Mouse (Mus musculus): ENCODE results near the gene S1pr4. TPM values are rescaled to one million over a fixed set of nuclear protein-coding genes. Genes with fewer than 3 reads are reported as not detected.

S1pr4 gene
- polyA plus RNA-seq, 1 experiment from 2014 or later, result 4.1 TPM

- peaks cover 55% of the 10 kb centered on the region for H3K4me1 ChIP-seq (replicated peaks)
- H3K27ac ChIP-seq (replicated peaks), result peak overlapping the region; percentile 58
- H3K9ac ChIP-seq, result no peak overlapping the region
- H3K4me3 ChIP-seq (replicated peaks), result no peak overlapping the region
- H3K4me2 ChIP-seq, result peak overlapping the region; percentile 24
- ATAC-seq (ENCODE audit: insufficient read depth), result peak; percentile 76
- 8% methylated on average over 6 of the region's 6 CpGs for WGBS (ENCODE audit: insufficient replicate concordance)
- no peaks in the 10 kb centered on the region for H3K9me3 ChIP-seq (replicated peaks)
- H3K36me3 ChIP-seq (replicated peaks), result peaks cover 3% of the 10 kb centered on the region; the same call in 1 of the 2 replicates
- H3K27me3 ChIP-seq, result 0 out of 2 replicates have a peak, but pooled peaks cover 4% of the 10 kb centered on the region
These were observed 19.5 kb upstream of the S1pr4 start for GRCm38 (mm10) chr10:81519227-81519977.

- 17% methylated on average over 4 of the region's 4 CpGs for WGBS (ENCODE audit: insufficient replicate concordance)
- Histone ChIP-seq H3K4me2 (0 out of 2 replicates have a peak overlapping the region, but pooled peaks have one; percentile 24), H3K9me3 (replicated peaks) (no peaks in the 10 kb centered on the region), H3K36me3 (replicated peaks) (peaks cover 11% of the 10 kb centered on the region), H3K27me3 (0 out of 2 replicates have a peak, but pooled peaks cover 4% of the 10 kb centered on the region), H3K27ac (replicated peaks) (0 out of 2 replicates have a peak overlapping the region, but pooled peaks have one; percentile 58), H3K9ac (no peak overlapping the region), H3K4me3 (replicated peaks) (no peak overlapping the region), H3K4me1 (replicated peaks) (peaks cover 46% of the 10 kb centered on the region)
- ATAC-seq (ENCODE audit: insufficient read depth), result no peak
These were observed 18.6 kb upstream of the S1pr4 start for GRCm38 (mm10) chr10:81518546-81518945.

- H3K27ac ChIP-seq (replicated peaks), result 0 out of 2 replicates have a peak overlapping the region, but pooled peaks have one; percentile 24
These were observed 17.3 kb upstream of the S1pr4 start for GRCm38 (mm10) chr10:81517227-81517626.

GRCm38 (mm10) chr10:81513798-81514197 is 13.9 kb upstream of the S1pr4 start:
- 74% methylated on average over 5 of the region's 5 CpGs for WGBS (ENCODE audit: insufficient replicate concordance)
- Histone ChIP-seq H3K27me3 (no peaks in the 10 kb centered on the region), H3K9ac (no peak overlapping the region), H3K9me3 (replicated peaks) (no peaks in the 10 kb centered on the region), H3K36me3 (replicated peaks) (peaks cover 12% of the 10 kb centered on the region), H3K27ac (replicated peaks) (no peak overlapping the region), H3K4me3 (replicated peaks) (no peak overlapping the region), H3K4me2 (no peak overlapping the region), H3K4me1 (replicated peaks) (peaks cover 19% of the 10 kb centered on the region)
- ATAC-seq (ENCODE audit: insufficient read depth), result no peak

More at GRCm38 (mm10) chr10:81517227-81517626, 17.3 kb upstream of the S1pr4 start:
- H3K4me2 ChIP-seq, result no peak overlapping the region
- WGBS (ENCODE audit: insufficient replicate concordance), result 51% methylated on average over 8 of the region's 8 CpGs
- H3K9me3 ChIP-seq (replicated peaks), result no peaks in the 10 kb centered on the region
- H3K4me3 ChIP-seq (replicated peaks), result no peak overlapping the region
- H3K4me1 ChIP-seq (replicated peaks), result peaks cover 38% of the 10 kb centered on the region
- H3K27me3 ChIP-seq, result 0 out of 2 replicates have a peak, but pooled peaks cover 4% of the 10 kb centered on the region
- no peak overlapping the region for H3K9ac ChIP-seq
- H3K36me3 ChIP-seq (replicated peaks), result peaks cover 12% of the 10 kb centered on the region
- ATAC-seq (ENCODE audit: insufficient read depth), result no peak

GRCm38 (mm10) chr10:81510246-81510810 is 10.4 kb upstream of the S1pr4 start:
- Histone ChIP-seq H3K9ac (no peak overlapping the region), H3K36me3 (replicated peaks) (peaks cover 14% of the 10 kb centered on the region), H3K4me1 (replicated peaks) (0 out of 2 replicates have a peak, but pooled peaks cover 8% of the 10 kb centered on the region), H3K27ac (replicated peaks) (no peak overlapping the region), H3K4me2 (no peak overlapping the region), H3K27me3 (no peaks in the 10 kb centered on the region), H3K9me3 (replicated peaks) (no peaks in the 10 kb centered on the region), H3K4me3 (replicated peaks) (no peak overlapping the region)
- ATAC-seq (ENCODE audit: insufficient read depth), result no peak
- 59% methylated on average over 14 of the region's 14 CpGs for WGBS (ENCODE audit: insufficient replicate concordance)

GRCm38 (mm10) chr10:81507691-81508489 is 8.0 kb upstream of the S1pr4 start:
- peaks cover 11% of the 10 kb centered on the region for H3K4me1 ChIP-seq (replicated peaks)
- H3K4me3 ChIP-seq (replicated peaks), result no peak overlapping the region
- no peaks in the 10 kb centered on the region for H3K9me3 ChIP-seq (replicated peaks)
- no peak overlapping the region for H3K4me2 ChIP-seq
- no peak overlapping the region for H3K9ac ChIP-seq
- no peak for ATAC-seq (ENCODE audit: insufficient read depth)
- H3K36me3 ChIP-seq (replicated peaks), result 0 out of 2 replicates have a peak, but pooled peaks cover 5% of the 10 kb centered on the region
- no peak overlapping the region for H3K27ac ChIP-seq (replicated peaks)
- 59% methylated on average over 13 of the region's 13 CpGs for WGBS (ENCODE audit: insufficient replicate concordance)
- peaks cover 7% of the 10 kb centered on the region; the same call in 1 of the 2 replicates for H3K27me3 ChIP-seq

- Histone ChIP-seq H3K9me3 (replicated peaks) (no peaks in the 10 kb centered on the region), H3K36me3 (replicated peaks) (0 out of 2 replicates have a peak, but pooled peaks cover 5% of the 10 kb centered on the region), H3K4me1 (replicated peaks) (peaks cover 19% of the 10 kb centered on the region), H3K4me2 (no peak overlapping the region), H3K27ac (replicated peaks) (no peak overlapping the region), H3K27me3 (peaks cover 7% of the 10 kb centered on the region; the same call in 1 of the 2 replicates), H3K9ac (no peak overlapping the region), H3K4me3 (replicated peaks) (no peak overlapping the region)
- no peak for ATAC-seq (ENCODE audit: insufficient read depth)
- 48% methylated on average over 6 of the region's 6 CpGs for WGBS (ENCODE audit: insufficient replicate concordance)
These were observed 7.2 kb upstream of the S1pr4 start for GRCm38 (mm10) chr10:81507095-81507494.

GRCm38 (mm10) chr10:81505016-81505664 is 5.2 kb upstream of the S1pr4 start:
- Histone ChIP-seq H3K4me1 (replicated peaks) (peaks cover 22% of the 10 kb centered on the region), H3K36me3 (replicated peaks) (0 out of 2 replicates have a peak, but pooled peaks cover 5% of the 10 kb centered on the region), H3K4me2 (no peak overlapping the region), H3K4me3 (replicated peaks) (no peak overlapping the region), H3K9ac (no peak overlapping the region), H3K27me3 (peaks cover 7% of the 10 kb centered on the region; the same call in 1 of the 2 replicates), H3K9me3 (replicated peaks) (no peaks in the 10 kb centered on the region), H3K27ac (replicated peaks) (no peak overlapping the region)
- no peak for ATAC-seq (ENCODE audit: insufficient read depth)
- 68% methylated on average over 15 of the region's 15 CpGs for WGBS (ENCODE audit: insufficient replicate concordance)

GRCm38 (mm10) chr10:81502658-81503057 is 2.7 kb upstream of the S1pr4 start:
- Histone ChIP-seq H3K9ac (peak overlapping the region; percentile 30; the same call in 1 of the 2 replicates), H3K36me3 (replicated peaks) (0 out of 2 replicates have a peak, but pooled peaks cover 5% of the 10 kb centered on the region), H3K4me1 (replicated peaks) (peaks cover 42% of the 10 kb centered on the region), H3K27me3 (peaks cover 7% of the 10 kb centered on the region; the same call in 1 of the 2 replicates), H3K27ac (replicated peaks) (no peak overlapping the region), H3K9me3 (replicated peaks) (no peaks in the 10 kb centered on the region), H3K4me3 (replicated peaks) (peak overlapping the region; percentile 40), H3K4me2 (peak overlapping the region; percentile 73)
- WGBS (ENCODE audit: insufficient replicate concordance), result 11% methylated on average over 36 of the region's 36 CpGs
- peak; percentile 14; the same call in 1 of the 2 replicates for ATAC-seq (ENCODE audit: insufficient read depth)

GRCm38 (mm10) chr10:81501863-81502262 is 1.9 kb upstream of the S1pr4 start:
- Histone ChIP-seq H3K9me3 (replicated peaks) (no peaks in the 10 kb centered on the region), H3K27me3 (peaks cover 7% of the 10 kb centered on the region; the same call in 1 of the 2 replicates), H3K36me3 (replicated peaks) (0 out of 2 replicates have a peak, but pooled peaks cover 5% of the 10 kb centered on the region), H3K4me1 (replicated peaks) (peaks cover 45% of the 10 kb centered on the region), H3K4me3 (replicated peaks) (no peak overlapping the region), H3K9ac (no peak overlapping the region), H3K4me2 (no peak overlapping the region), H3K27ac (replicated peaks) (no peak overlapping the region)
- no peak for ATAC-seq (ENCODE audit: insufficient read depth)
- WGBS (ENCODE audit: insufficient replicate concordance), result 72% methylated on average over 5 of the region's 5 CpGs

All from liver, embryonic 15.5 days (tissue).